Mouse (Mus musculus): ENCODE data around the gene Sgca.

- TF ChIP-seq CTCF (IDR thresholded peaks at IDR 0.05; ENCODE audit: borderline replicate concordance, extremely low read depth, insufficient read depth, insufficient read length): no peak
- no peak for TF ChIP-seq POLR2A (IDR thresholded peaks at IDR 0.05; ENCODE audit: borderline replicate concordance, extremely low read depth, insufficient read depth, insufficient read length, poor library complexity, severe bottlenecking)
These were observed 49.7 kb downstream of the Sgca start for GRCm38 (mm10) chr11:94926431-94926830.

All from brain, embryonic 14.5 days (tissue).